Mouse (Mus musculus) neutrophil, adult 5-6 weeks (primary cell): Measurements from ENCODE around the gene Dnlz. TPM values are rescaled to one million over a fixed set of nuclear protein-coding genes. Genes with fewer than 3 reads are reported as not detected.

Source experiments
- ATAC-seq: fragments of 151-379, 151-347 bp; 2 replicates; pipeline ENCODE4 v1.8.0; 2017; ENCODE audit warnings: mild to moderate bottlenecking, moderate TSS enrichment; ENCODE audit not compliant: insufficient number of reproducible peaks, poor library complexity, low FRiP score, severe bottlenecking; ENCODE audit errors: extremely low read depth
- total RNA-seq: library from RNA; stranded (forward); fragments of 200-1000 nt; gene quantifications from 2 replicates; pipeline ENCODE4 v1.2.3, GENCODE M21; 2017

The Dnlz gene
- total RNA-seq, 1 experiment from 2014 or later, result 6.2 TPM

- peak; percentile 58; the same call in 1 of the 2 replicates for ATAC-seq
These were observed 26.3 kb downstream of the Dnlz start for GRCm38 (mm10) chr2:26325386-26326181.

DNA sequence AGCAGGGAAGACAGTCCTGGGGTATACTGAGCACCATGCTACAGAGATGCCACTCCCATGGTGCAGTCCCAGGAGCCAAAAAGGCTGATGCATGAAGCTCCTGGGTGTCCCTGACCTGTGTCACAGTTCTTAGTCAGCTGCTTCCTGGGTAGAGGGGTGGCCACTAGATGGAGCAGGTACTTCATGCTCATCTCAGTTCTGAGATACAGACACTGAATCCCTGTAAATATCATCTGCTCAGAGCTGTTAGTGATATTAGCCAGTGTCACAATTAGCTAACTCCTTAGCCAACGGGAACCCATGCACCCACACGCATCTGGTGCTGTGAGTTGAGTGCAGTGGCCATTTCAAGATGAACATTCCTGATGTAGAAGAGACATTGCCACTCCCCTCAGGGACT lies 27.0 kb downstream of the Dnlz start:
- no peak for ATAC-seq

GRCm38 (mm10) chr2:26323589-26324325 lies 28.2 kb downstream of the Dnlz start:
- no peak for ATAC-seq

- no peak for ATAC-seq
These were observed 31.4 kb downstream of the Dnlz start for GRCm38 (mm10) chr2:26320245-26321185.

- no peak for ATAC-seq
These were observed 32.2 kb downstream of the Dnlz start for GRCm38 (mm10) chr2:26319519-26320244.

DNA sequence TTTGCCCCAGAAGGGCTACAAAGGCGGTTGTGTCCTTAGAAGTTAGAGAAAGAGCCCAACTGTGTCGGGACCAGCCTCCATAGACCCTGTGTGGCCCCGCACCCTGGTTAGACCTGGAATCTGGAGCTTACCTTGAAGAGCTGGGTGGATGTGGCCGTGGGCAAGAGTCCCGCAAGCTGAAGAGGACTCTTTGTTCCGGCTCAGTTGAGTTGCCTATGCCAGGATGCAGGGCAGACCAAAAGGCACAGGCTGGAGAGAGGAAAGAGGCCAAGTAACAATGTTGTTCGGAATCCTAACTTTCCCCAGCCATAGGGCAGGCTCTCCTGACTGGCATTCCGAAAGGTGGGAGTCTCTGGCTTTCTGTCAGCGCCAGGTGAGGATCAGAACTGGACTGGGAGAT lies 32.8 kb downstream of the Dnlz start:
- ATAC-seq, result no peak

DNA sequence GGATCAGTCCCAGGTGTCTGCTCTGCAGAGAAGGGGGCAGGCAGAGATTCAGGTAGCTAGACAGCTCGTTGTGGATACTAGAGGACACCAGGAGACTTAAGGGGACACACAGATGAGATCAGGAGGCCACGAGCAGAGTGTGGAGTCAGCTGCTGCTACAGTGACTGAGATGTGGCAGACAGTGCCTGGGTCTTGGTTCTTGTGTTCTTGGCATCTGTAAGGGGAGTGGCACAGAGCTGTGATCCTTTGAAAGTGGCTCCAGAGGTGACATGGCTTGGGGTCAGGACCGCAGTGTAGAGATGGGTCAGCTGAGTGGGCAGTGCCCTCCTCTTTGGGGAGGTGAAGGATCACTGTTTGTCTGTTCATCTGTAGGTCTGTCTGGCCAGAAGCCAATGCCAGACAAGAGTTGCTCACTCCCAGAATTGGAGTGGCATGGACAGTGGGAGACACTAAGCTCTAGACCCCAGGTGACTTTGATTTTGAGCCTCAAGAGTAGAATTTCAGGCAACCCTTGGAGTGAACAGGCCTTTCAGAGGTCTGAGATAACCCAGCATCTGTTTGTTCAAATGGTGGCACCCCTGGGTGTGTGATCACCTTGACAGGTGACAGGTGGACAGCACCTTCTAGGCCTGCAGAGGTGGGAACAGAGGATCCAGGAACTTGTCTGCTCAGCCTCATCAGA lies 33.8 kb downstream of the Dnlz start:
- no peak for ATAC-seq

DNA sequence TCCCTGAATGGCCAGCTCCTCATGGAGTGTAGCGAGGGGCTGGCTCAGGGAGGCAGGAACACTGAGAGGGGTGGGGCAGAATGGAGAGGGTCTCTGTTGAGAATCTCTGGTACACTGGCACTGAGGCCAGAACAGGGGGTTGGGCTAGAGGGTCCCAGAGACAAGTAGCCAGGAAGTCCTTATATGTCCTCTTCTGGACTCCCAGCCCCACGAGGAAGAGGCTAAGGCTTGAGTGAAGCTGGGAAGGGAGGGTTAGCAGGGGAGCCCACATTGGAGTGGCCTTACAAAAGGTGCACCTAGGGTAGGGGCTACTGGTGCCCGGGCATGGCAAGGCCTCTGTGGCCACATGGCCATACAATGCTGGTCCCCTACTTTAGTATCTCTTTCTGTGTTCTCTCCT lies 34.5 kb downstream of the Dnlz start:
- ATAC-seq, result no peak

GRCm38 (mm10) chr2:26316576-26317246 lies 35.2 kb downstream of the Dnlz start:
- no peak for ATAC-seq

- ATAC-seq, result no peak
These were observed 36.0 kb downstream of the Dnlz start for GRCm38 (mm10) chr2:26315925-26316311.

DNA sequence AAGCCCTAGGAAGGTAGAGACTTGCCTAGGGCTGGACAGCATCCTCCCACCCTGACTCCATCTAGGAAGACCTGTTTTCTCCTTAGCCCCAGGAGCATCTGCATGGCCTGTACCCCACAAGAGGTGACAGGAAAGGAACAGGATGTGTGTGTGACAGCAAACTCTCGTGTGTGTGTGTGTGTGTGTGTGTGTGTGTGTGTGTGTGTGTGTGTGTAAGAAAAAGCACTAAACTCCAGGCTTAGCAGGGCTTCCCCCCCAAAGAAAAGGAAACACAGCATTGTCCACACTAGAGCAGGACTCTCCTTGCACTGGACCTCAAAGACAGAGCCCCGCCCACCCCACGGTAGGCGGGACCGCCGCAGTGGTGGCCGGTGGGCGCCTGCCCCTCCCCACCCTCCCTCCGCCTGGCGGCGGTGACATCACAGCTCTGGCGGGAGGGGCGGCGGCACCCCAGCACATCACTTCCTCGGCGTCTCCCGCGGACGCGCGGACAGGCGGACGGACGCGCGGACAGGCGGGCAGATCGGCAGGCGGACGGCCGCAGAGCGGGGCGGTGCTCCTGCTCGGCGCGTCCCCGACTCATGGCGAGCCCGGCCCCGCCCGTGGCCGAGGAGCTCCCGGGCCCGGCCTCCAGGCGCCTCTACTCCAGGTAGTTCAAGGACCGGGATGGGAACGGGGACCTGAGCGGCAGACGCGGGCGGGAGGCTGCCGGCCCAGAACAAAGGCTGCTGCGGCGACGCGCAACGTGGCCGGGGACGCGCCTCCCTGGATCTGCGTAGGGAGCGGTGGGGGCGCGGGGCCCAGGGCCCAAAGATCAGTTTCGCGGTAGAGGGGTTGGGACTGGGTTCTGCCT lies 36.6 kb downstream of the Dnlz start, which contains the start of gene Gpsm1:
Gene Gpsm1 (plus strand): TSS at position 444 of the 853 bp plus-strand sequence.
- peak; percentile 47 for ATAC-seq

- ATAC-seq, result no peak
These were observed 37.4 kb downstream of the Dnlz start for GRCm38 (mm10) chr2:26314281-26315071.

DNA sequence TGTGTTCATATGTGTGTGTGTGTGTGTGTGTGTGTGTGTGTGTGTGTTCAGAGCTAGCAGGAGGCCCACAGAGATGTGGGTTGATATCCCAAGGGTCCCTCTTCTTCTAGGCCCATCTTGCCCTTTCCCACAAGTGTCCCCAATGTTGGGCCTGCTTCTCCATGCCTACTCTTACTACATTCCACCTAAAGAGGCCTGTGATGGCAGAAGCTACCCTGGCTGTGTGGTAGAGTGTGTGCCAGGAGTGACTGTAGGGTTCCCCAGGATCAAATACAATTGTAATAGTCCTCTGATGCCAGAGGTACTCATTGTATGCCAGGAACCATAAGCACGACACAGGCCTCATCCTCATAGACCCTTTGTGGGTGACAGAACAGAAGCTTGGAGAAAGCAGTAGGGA lies 38.5 kb downstream of the Dnlz start:
- ATAC-seq, result no peak

GRCm38 (mm10) chr2:26312812-26313211 lies 39.1 kb downstream of the Dnlz start:
- no peak for ATAC-seq

DNA sequence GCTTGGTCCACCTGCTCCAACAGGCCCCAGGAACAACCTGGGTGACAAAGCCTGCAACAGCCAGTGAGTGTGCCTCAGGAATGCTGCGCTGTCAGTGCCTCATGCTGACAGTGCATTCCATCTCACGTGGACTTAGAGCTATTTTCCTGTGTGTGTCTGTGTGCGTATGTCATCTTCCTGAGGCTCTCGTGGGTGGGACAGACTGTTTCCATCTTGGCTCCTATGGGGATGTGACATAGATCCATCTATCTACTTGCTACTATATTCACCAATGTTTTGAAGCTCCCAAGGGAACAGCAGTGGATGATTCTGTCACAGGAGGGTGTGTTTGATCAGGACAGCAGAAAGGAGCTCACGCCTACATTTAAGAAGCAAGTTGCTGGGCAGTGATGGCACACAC lies 40.0 kb downstream of the Dnlz start:
- no peak for ATAC-seq

DNA sequence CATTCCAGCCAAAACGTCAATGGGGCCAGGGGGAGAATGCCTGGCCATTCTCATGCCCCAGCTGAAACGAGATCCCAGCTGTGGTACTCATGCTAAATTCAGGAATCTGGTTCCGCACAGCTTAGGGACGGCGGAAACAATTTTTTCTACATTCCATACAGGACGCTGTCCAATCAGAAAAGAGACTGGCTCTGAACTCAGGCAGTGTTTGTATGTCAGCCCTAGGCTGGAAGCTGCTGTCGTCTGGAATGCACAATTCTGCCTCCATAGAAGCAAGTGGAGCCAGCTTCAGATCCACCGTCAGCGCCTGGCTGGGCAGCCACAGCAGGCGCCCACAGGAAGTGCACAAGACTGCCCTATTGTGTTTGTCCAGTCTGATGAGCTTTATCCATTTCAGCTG lies 42.2 kb downstream of the Dnlz start:
- no peak for ATAC-seq
